Mouse (Mus musculus): Measurements from ENCODE around the gene Myoz1. TPM values are rescaled to one million over a fixed set of nuclear protein-coding genes. Genes with fewer than 3 reads are reported as not detected.
"Not testable (repeated sequence)": the region's sequence is repeated elsewhere in the genome, so short reads cannot be mapped to it uniquely, and the experiment has no call there.

Myoz1 gene
- total and polyA plus RNA-seq, 3 experiments, result 0.31 to 0.52 (median 0.31) TPM

GRCm38 (mm10) chr14:20640644-20641437 is 15.5 kb downstream of the Myoz1 start, which contains the start of gene Usp54:
TSS of gene Usp54 (minus strand) at chr14:20641063.
- Histone ChIP-seq H3K27ac (peak within 1 kb of the TSS; percentile 94), H3K9ac (ENCODE audit: low read depth, low read length) (peak within 1 kb of the TSS; percentile 88), H3K27me3 (ENCODE audit: control insufficient read depth, insufficient read depth, low read length) (no peaks in the 10 kb centered on the region), H3K36me3 (ENCODE audit: control insufficient read depth, insufficient read depth, low read length) (peaks cover 2% of the 10 kb centered on the region), H3K79me2 (replicated peaks; ENCODE audit: control insufficient read depth, insufficient read depth, low read length) (no peaks in the 10 kb centered on the region), H3K4me3 (peak within 1 kb of the TSS; percentile 94), H3K4me1 (ENCODE audit: control insufficient read depth, insufficient read depth, low read length) (no peaks in the 10 kb centered on the region; the same call in none of the 2 replicates)
- under 1% methylated on average over 69 of the region's 73 CpGs for WGBS
- intact Hi-C loops (cut with DNase I), result loop anchor here (1.0 to 10.0 kb wide), 4 partner anchors 20 to 246 kb away; partner anchors contain the start of genes Mrps16 and Ppp3cb
- DNase-seq, result peak; percentile 96 to 97
- TF ChIP-seq EP300 (IDR thresholded peaks at IDR 0.05; ENCODE audit: insufficient read depth, low read depth, low read length), result peak; percentile 69; the same call in 1 of the 2 replicates
- peak; percentile 85 for TF ChIP-seq POLR2A (IDR thresholded peaks at IDR 0.05; ENCODE audit: insufficient read depth, low read depth, low read length)
- no peak for TF ChIP-seq CTCF (IDR thresholded peaks at IDR 0.05)

GRCm38 (mm10) chr14:20639918-20640619 is 16.3 kb downstream of the Myoz1 start:
- no peak for TF ChIP-seq CTCF (IDR thresholded peaks at IDR 0.05)
- no peak for TF ChIP-seq EP300 (IDR thresholded peaks at IDR 0.05; ENCODE audit: insufficient read depth, low read depth, low read length)
- TF ChIP-seq POLR2A (IDR thresholded peaks at IDR 0.05; ENCODE audit: insufficient read depth, low read depth, low read length), result no peak
- Histone ChIP-seq H3K36me3 (ENCODE audit: control insufficient read depth, insufficient read depth, low read length) (peaks cover 2% of the 10 kb centered on the region), H3K79me2 (replicated peaks; ENCODE audit: control insufficient read depth, insufficient read depth, low read length) (no peaks in the 10 kb centered on the region), H3K9ac (ENCODE audit: low read depth, low read length) (peak overlapping the region; percentile 64), H3K4me1 (ENCODE audit: control insufficient read depth, insufficient read depth, low read length) (no peaks in the 10 kb centered on the region; the same call in none of the 2 replicates), H3K27ac (peak overlapping the region; percentile 94), H3K27me3 (ENCODE audit: control insufficient read depth, insufficient read depth, low read length) (no peaks in the 10 kb centered on the region), H3K4me3 (peak overlapping the region; percentile 94)
- no peak for DNase-seq
- intact Hi-C loops (cut with DNase I), result loop anchor here (2.0 to 10.0 kb wide), 3 partner anchors 21 to 245 kb away; partner anchors contain the start of gene Mrps16
- 10% methylated on average over 16 of the region's 16 CpGs for WGBS

- Histone ChIP-seq H3K27me3 (ENCODE audit: control insufficient read depth, insufficient read depth, low read length) (no peaks in the 10 kb centered on the region), H3K79me2 (replicated peaks; ENCODE audit: control insufficient read depth, insufficient read depth, low read length) (no peaks in the 10 kb centered on the region), H3K4me1 (ENCODE audit: control insufficient read depth, insufficient read depth, low read length) (no peaks in the 10 kb centered on the region; the same call in none of the 2 replicates), H3K4me3 (no peak overlapping the region), H3K27ac (no peak overlapping the region), H3K36me3 (ENCODE audit: control insufficient read depth, insufficient read depth, low read length) (peaks cover 2% of the 10 kb centered on the region), H3K9ac (ENCODE audit: low read depth, low read length) (no peak overlapping the region)
- TF ChIP-seq EP300 (IDR thresholded peaks at IDR 0.05; ENCODE audit: insufficient read depth, low read depth, low read length) (no peak), POLR2A (IDR thresholded peaks at IDR 0.05; ENCODE audit: insufficient read depth, low read depth, low read length) (no peak), CTCF (IDR thresholded peaks at IDR 0.05) (no peak)
- intact Hi-C loops (cut with DNase I), result no loop called here
- 88% methylated on average over 6 of the region's 6 CpGs for WGBS
- DNase-seq, result no peak
Measured at GRCm38 (mm10) chr14:20638702-20639101, 17.6 kb downstream of the Myoz1 start.

- H3K27ac ChIP-seq, result no peak overlapping the region
- H3K4me1 ChIP-seq (ENCODE audit: control insufficient read depth, insufficient read depth, low read length), result no peaks in the 10 kb centered on the region; the same call in none of the 2 replicates
- no peak for DNase-seq
- intact Hi-C loops (cut with DNase I), result no loop called here
- no peak overlapping the region for H3K9ac ChIP-seq (ENCODE audit: low read depth, low read length)
- H3K4me3 ChIP-seq, result no peak overlapping the region
- 61% methylated on average over 2 of the region's 2 CpGs for WGBS
- TF ChIP-seq POLR2A (IDR thresholded peaks at IDR 0.05; ENCODE audit: insufficient read depth, low read depth, low read length) (no peak), EP300 (IDR thresholded peaks at IDR 0.05; ENCODE audit: insufficient read depth, low read depth, low read length) (no peak), CTCF (IDR thresholded peaks at IDR 0.05) (no peak)
- H3K36me3 ChIP-seq (ENCODE audit: control insufficient read depth, insufficient read depth, low read length), result peaks cover 2% of the 10 kb centered on the region
- no peaks in the 10 kb centered on the region for H3K27me3 ChIP-seq (ENCODE audit: control insufficient read depth, insufficient read depth, low read length)
- H3K79me2 ChIP-seq (replicated peaks; ENCODE audit: control insufficient read depth, insufficient read depth, low read length), result no peaks in the 10 kb centered on the region
Measured at GRCm38 (mm10) chr14:20637818-20638574, 18.3 kb downstream of the Myoz1 start.

- H3K27ac ChIP-seq; H3K4me1 ChIP-seq (ENCODE audit: control insufficient read depth, insufficient read depth, low read length); intact Hi-C loops (cut with DNase I); H3K9ac ChIP-seq (ENCODE audit: low read depth, low read length); H3K4me3 ChIP-seq; H3K27me3 ChIP-seq (ENCODE audit: control insufficient read depth, insufficient read depth, low read length); H3K36me3 ChIP-seq (ENCODE audit: control insufficient read depth, insufficient read depth, low read length); DNase-seq; H3K79me2 ChIP-seq (replicated peaks; ENCODE audit: control insufficient read depth, insufficient read depth, low read length): not testable (repeated sequence)
- 93% methylated on average over 3 of the region's 3 CpGs for WGBS
Measured at GRCm38 (mm10) chr14:20636968-20637367, 19.4 kb downstream of the Myoz1 start.

Measured in heart, adult 2 months (tissue).